Mouse (Mus musculus) kidney, postnatal 0 days (tissue): ENCODE measurements around the gene Cep68. TPM values are rescaled to one million over a fixed set of nuclear protein-coding genes. Genes with fewer than 3 reads are reported as not detected.

ENCODE experiments used
- ATAC-seq: fragments of 200-750 bp; cut with Nextera tagmentation; replicated peaks from 2 replicates; pipeline ENCODE4 v1.8.0; 2017; ENCODE audit warnings: low read depth, moderate number of reproducible peaks, moderate TSS enrichment, moderate library complexity; ENCODE audit not compliant: low FRiP score
- DNase-seq: peaks from one replicate; pipeline ENCODE4 v3.0.0-alpha.2; 2016; ENCODE audit warnings: low spot score
- H3K27ac ChIP-seq: fragments of 300-500 bp; sonication (generic); 2 replicates; pipeline ENCODE4 v1.5.1; 2014; ENCODE audit warnings: mild to moderate bottlenecking
- H3K27me3 ChIP-seq: fragments of 300-500 bp; sonication (generic); 2 replicates; pipeline ENCODE4 v1.6.1; 2014; ENCODE audit warnings: low read length, mixed read lengths; ENCODE audit not compliant: insufficient read depth
- H3K36me3 ChIP-seq: fragments of 300-500 bp; sonication (generic); 2 replicates; pipeline ENCODE4 v1.6.1; 2014; ENCODE audit warnings: low read length, mixed read lengths; ENCODE audit not compliant: insufficient read depth
- H3K4me1 ChIP-seq: fragments of 300-500 bp; sonication (generic); replicated peaks from 2 replicates; pipeline ENCODE4 v1.6.1; 2014; ENCODE audit warnings: antibody characterized with exemption, low read length, mixed read lengths; ENCODE audit not compliant: insufficient read depth
- H3K4me2 ChIP-seq: fragments of 300-500 bp; sonication (generic); 2 replicates; pipeline ENCODE4 v1.6.1; 2014; ENCODE audit warnings: mild to moderate bottlenecking, low read length, moderate library complexity, mixed read lengths
- H3K4me3 ChIP-seq: fragments of 300-500 bp; sonication (generic); replicated peaks from 2 replicates; pipeline ENCODE4 v1.5.1; 2014; ENCODE audit warnings: low read depth, low read length
- H3K9ac ChIP-seq: fragments of 300-500 bp; sonication (generic); 2 replicates; pipeline ENCODE4 v1.6.1; 2014; ENCODE audit warnings: low read depth, low read length
- H3K9me3 ChIP-seq: fragments of 300-500 bp; sonication (generic); replicated peaks from 2 replicates; pipeline ENCODE4 v1.6.1; 2016; ENCODE audit warnings: low read length, inconsistent platforms, mixed read lengths
- CTCF ChIP-seq: IDR thresholded peaks from 2 replicates; pipeline ENCODE4 v1.5.1; 2016; ENCODE audit warnings: antibody characterized with exemption, low read depth, mild to moderate bottlenecking, moderate library complexity
- WGBS: fragments of 180-500 bp; shearing (Covaris S2); extraction: QIAGEN DNeasy Blood & Tissue Kit; methylation state at CpG from one replicate; pipeline ENCODE4 v1.1.7; 2014; 5-methylcytosine and 5-hydroxymethylcytosine counted together
- polyA plus RNA-seq: library from polyadenylated mRNA; unstranded; fragments of >200 nt; fragmentation: Nextera tagmentation; extraction: Ambion mirVana; gene quantifications from 2 replicates; pipeline ENCODE4 v1.2.1, GENCODE M21; 2015

The Cep68 gene
- polyA plus RNA-seq, 1 experiment from 2014 or later: 22.5 TPM

GRCm38 (mm10) chr11:20237018-20237417 lies 12.2 kb downstream of the Cep68 start:
- peaks cover 73% of the 10 kb centered on the region for H3K36me3 ChIP-seq
- 0 out of 2 replicates have a peak, but pooled peaks cover 4% of the 10 kb centered on the region for H3K4me1 ChIP-seq
- no peak for DNase-seq
- H3K27ac ChIP-seq: no peak overlapping the region
- H3K27me3 ChIP-seq: no peaks in the 10 kb centered on the region
- no peak for TF ChIP-seq CTCF
- ATAC-seq: no peak
- no peak overlapping the region for H3K4me3 ChIP-seq
- H3K4me2 ChIP-seq: no peak overlapping the region
- no peaks in the 10 kb centered on the region for H3K9me3 ChIP-seq
- no peak overlapping the region for H3K9ac ChIP-seq
- 93% methylated on average over 7 of the region's 7 CpGs for WGBS

GRCm38 (mm10) chr11:20234233-20234632 lies 15.0 kb downstream of the Cep68 start:
- peak; percentile 37; the same call in 1 of the 2 replicates for TF ChIP-seq CTCF
- H3K36me3 ChIP-seq: peaks cover 58% of the 10 kb centered on the region
- H3K9me3 ChIP-seq: no peaks in the 10 kb centered on the region
- no peak overlapping the region for H3K27ac ChIP-seq
- no peaks in the 10 kb centered on the region for H3K4me1 ChIP-seq
- no peak overlapping the region for H3K4me3 ChIP-seq
- DNase-seq (no peak), ATAC-seq (no peak)
- 66% methylated on average over 3 of the region's 3 CpGs for WGBS
- H3K27me3 ChIP-seq: no peaks in the 10 kb centered on the region
- H3K9ac ChIP-seq: no peak overlapping the region
- no peak overlapping the region for H3K4me2 ChIP-seq

GRCm38 (mm10) chr11:20232016-20232755 lies 17.0 kb downstream of the Cep68 start:
- Histone ChIP-seq H3K36me3 (peaks cover 54% of the 10 kb centered on the region), H3K4me1 (no peaks in the 10 kb centered on the region), H3K4me3 (no peak overlapping the region), H3K4me2 (no peak overlapping the region), H3K27ac (peak overlapping the region; percentile 66), H3K9me3 (no peaks in the 10 kb centered on the region), H3K27me3 (no peaks in the 10 kb centered on the region), H3K9ac (no peak overlapping the region)
- no peak for ATAC-seq
- no peak for DNase-seq
- TF ChIP-seq CTCF: no peak
- WGBS: 54% methylated on average over 5 of the region's 5 CpGs

GRCm38 (mm10) chr11:20231128-20231878 lies 17.9 kb downstream of the Cep68 start:
- Histone ChIP-seq H3K4me1 (no peaks in the 10 kb centered on the region), H3K36me3 (peaks cover 46% of the 10 kb centered on the region), H3K4me2 (no peak overlapping the region), H3K27me3 (no peaks in the 10 kb centered on the region), H3K9me3 (no peaks in the 10 kb centered on the region), H3K4me3 (no peak overlapping the region), H3K9ac (no peak overlapping the region), H3K27ac (peak overlapping the region; percentile 68; the same call in 1 of the 2 replicates)
- ATAC-seq: peak; percentile 57; the same call in 1 of the 2 replicates
- peak; percentile 72 for DNase-seq
- WGBS: 65% methylated on average over 8 of the region's 8 CpGs
- TF ChIP-seq CTCF: peak; percentile 37

GRCm38 (mm10) chr11:20230286-20230685 lies 18.9 kb downstream of the Cep68 start:
- Histone ChIP-seq H3K4me2 (no peak overlapping the region), H3K27ac (peak overlapping the region; percentile 68; the same call in 1 of the 2 replicates), H3K9ac (no peak overlapping the region), H3K9me3 (no peaks in the 10 kb centered on the region), H3K4me3 (no peak overlapping the region), H3K27me3 (no peaks in the 10 kb centered on the region), H3K4me1 (no peaks in the 10 kb centered on the region), H3K36me3 (peaks cover 43% of the 10 kb centered on the region)
- no peak for DNase-seq
- WGBS: 76% methylated on average over 1 of the region's 1 CpGs
- no peak for ATAC-seq
- no peak for TF ChIP-seq CTCF

GRCm38 (mm10) chr11:20229311-20229710 lies 19.9 kb downstream of the Cep68 start:
- no peak overlapping the region for H3K9ac ChIP-seq
- H3K4me3 ChIP-seq: no peak overlapping the region
- ATAC-seq (no peak), DNase-seq (no peak)
- H3K27me3 ChIP-seq: no peaks in the 10 kb centered on the region
- H3K4me2 ChIP-seq: no peak overlapping the region
- no peak for TF ChIP-seq CTCF
- no peak overlapping the region for H3K27ac ChIP-seq
- no peaks in the 10 kb centered on the region for H3K4me1 ChIP-seq
- no peaks in the 10 kb centered on the region for H3K9me3 ChIP-seq
- 82% methylated on average over 4 of the region's 4 CpGs for WGBS
- peaks cover 41% of the 10 kb centered on the region for H3K36me3 ChIP-seq
